Mouse (Mus musculus): ENCODE results near the gene F3.

GRCm38 (mm10) chr3:121687741-121688140 lies 35.6 kb upstream of the F3 start:
- TF ChIP-seq CTCF (IDR thresholded peaks at IDR 0.05; ENCODE audit: control insufficient read depth, insufficient read depth, insufficient replicate concordance, low read depth, low read length): no peak
- TF ChIP-seq POLR2A (IDR thresholded peaks at IDR 0.05; ENCODE audit: control insufficient read depth, low read depth, low read length): no peak

Measured in testis, adult 2 months (tissue).